Mouse (Mus musculus): ENCODE data around the gene Pitpnm2. TPM values are rescaled to one million over a fixed set of nuclear protein-coding genes. Genes with fewer than 3 reads are reported as not detected.
"Not testable (repeated sequence)": the region's sequence is repeated elsewhere in the genome, so short reads cannot be mapped to it uniquely, and the experiment has no call there.

The Pitpnm2 gene
- total and polyA plus RNA-seq, 3 experiments = 41.6 to 207 (median 65.2) TPM

DNA sequence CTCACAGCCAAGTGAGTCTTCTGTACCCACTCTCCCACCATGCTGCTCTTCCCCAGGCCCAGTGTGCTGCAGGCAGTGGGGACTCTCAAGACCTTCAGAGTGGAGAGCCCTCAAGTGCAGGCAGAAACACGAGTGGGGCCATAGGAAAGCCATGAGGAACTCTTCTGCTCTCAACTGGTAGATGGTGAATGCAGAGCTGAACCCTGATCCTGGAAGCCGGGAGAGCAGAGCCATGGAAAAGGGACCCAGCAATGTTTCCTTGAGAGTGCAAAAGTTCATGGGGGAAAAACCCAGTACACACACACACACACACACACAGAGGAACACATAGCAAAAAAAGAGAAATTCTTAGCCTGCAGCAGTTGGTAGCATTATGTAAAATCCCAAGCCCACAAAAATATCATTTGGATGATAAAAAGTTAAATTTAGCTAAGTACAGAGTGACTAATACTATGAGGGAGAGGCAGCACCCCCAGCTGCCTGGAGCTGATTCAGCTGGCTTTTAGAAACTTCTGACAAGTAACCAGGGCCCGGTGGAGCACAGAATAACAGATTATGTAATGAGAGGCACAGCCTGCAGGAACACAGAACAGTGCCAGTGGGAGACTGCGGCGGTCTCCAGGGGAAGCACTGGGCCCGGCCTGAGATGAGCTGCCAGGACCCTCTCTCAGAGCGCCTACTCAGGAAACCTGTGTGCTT lies 28.4 kb downstream of the Pitpnm2 start:
- DNase-seq = peak; percentile 91

DNA sequence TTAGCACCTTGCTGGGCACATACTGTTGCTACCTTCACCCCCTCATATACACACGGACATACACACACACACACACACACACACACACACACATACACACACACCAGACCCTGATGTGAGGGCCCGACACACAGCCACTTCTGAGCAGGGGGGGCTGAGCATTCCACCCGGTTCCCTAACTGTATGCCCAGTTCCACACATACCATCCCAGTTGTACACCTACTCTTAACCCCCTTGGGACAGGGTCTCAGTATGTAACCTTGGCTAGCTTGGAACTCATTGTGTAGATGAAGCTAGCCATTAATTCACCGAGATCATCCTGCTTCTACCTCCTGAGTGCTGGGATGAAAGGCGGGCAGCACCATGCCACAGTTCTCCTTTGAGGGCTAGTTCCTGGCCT lies 29.0 kb downstream of the Pitpnm2 start:
- DNase-seq = no peak

DNA sequence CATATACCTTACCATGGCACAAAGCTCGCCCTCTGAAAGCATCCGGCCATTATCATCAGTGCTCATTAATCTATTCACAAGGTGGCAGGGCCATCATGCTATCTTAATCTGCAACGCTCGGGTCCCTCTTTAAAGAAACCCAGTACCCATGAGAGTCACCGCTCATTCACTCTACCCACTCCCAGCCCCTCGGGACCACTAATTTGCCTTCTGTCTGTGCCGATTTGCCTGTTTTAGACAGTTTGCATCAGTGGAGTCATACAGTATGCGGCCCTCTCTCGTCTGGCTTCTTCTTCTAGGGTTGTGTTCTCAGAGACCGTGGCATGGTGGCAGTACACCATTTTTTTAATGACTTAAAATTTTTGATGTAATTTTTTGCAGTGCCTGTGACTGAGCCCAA lies 30.1 kb downstream of the Pitpnm2 start:
- DNase-seq = no peak

DNA sequence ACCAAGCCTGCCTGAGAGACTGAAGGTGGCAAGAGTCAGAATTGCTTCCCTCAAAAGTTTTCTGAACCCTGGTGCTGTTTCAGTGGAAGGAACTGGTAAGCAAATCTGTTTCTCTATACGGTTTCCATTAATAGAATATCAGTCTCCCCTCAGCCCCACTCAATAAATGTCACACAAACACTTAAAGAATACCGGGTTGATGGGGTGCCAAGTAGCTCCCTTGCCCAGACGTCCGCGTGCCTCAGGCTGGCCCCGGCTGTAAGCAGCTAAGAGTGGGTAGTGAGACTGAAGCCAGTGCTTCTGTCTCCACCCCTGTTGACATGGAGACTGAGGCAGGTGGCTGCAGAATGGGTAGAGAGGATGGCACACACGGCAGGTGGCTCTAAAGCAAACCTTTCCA lies 30.6 kb downstream of the Pitpnm2 start:
- no peak for DNase-seq

DNA sequence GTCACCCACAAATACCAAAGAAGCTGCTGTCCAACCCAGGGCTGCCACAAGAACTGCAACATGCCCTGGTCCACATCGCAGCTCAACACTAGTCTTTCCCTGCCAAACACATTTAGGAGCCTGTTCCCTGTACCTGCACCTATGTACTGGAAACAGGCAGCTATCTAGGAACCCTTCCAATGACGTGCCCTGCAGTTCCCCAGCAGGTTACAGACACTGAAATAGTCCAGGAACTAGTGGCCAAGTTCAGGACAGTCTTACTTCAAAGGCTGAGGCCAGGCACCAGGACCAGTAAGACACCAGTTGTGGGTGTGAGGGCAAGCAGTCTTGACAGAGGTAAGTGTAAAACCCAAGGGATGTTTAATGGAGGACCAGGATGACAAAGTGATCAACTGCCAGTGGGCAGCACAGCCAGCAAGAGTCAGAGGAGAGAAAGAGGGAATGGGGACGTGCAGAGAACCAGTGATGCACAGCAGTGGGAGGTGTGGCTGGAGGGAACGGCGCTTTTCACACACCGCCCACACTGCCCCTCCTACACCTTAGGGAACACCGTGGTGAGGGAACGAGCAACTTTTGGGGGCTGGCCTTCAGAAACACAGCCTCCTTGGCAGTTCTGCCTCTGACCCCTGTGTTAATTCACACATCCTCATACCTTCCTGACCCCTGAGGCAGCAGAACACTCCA lies 31.9 kb downstream of the Pitpnm2 start:
- no peak for DNase-seq

DNA sequence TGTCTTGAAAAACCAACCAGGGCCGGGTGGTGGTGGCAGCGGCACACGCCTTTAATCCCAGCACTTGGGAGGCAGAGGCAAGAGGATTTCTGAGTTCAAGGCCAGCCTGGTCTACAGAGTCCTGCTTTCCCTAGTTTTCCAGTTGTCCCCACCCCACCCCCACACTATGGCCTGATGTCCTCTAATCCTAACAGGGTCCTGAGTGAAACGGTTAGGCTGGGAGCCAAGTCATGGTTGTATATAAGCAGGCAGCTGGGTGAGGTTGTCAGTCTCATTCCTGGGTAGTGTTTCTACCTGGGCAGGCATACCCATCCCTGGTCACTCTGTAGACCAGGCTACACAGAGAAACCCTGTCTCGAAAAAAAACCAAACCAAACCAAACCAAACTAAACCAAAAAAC lies 32.5 kb downstream of the Pitpnm2 start:
- not testable (repeated sequence) for DNase-seq

DNA sequence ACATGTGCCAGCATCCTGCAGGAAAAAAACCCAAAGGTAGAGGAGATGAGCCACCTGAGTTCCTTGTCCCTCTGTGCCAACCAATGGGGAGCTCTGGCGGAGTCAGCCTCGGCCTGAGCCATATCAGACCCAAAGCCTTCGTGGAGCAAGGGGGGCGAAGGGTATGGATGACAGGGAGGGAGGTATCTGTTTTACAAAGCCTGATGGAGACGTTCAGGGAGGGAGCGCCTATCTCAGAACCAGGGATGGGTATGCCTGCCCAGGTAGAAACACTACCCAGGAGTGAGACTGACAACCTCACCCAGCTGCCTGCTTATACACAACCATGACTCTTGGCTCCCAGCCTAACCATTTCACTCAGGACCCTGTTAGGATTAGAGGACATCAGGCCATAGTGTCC lies 33.2 kb downstream of the Pitpnm2 start:
- DNase-seq = no peak

DNA sequence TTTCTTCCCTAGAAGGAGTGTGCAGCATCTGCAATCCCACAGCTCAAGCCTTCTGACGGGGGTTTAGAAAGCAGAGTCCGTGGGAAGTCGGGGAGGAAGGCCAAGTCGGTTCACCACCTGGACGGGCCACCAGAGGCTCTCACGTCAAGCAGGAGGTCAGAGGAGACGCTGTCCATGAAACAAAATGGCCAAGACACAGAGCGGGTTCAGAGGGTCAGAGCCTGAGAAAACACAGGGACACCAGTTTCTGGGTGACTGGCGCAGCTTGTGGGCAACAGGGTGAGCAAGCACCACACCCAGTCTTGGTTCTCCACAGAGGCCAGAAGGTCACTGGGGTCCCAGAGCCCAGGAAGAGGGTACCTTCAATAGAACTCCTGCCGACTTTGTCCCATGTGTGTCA lies 33.9 kb downstream of the Pitpnm2 start:
- DNase-seq = no peak

DNA sequence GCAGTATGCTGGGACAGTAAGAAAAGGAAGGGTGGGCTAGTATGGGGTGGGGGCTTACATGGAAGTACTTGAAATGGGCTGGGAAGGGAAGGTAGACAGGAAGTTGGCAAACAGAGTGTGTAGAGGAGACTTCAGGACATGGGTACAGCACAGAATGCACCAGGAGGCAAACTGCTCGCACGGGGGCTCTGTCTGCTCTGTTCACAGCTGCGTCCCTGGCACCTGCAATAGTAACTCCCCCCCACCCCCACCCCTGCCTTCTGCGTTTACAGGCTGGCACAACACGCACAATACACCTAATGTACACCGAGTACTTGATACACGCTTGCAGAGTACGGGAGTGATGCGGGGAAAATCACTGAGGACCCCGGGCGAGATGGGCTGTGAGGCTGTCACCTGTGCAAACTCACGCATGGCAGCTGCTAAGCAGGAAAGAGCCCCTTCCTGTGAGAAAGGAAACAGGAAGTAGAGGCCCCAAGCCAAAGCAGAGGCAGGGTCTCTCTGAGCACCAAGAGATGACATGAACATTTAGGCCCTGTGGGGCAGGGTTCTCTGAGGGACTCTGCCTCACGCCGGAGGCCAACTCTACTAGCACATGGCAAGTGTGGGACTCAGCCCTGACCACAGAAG lies 34.9 kb downstream of the Pitpnm2 start:
- DNase-seq = no peak

DNA sequence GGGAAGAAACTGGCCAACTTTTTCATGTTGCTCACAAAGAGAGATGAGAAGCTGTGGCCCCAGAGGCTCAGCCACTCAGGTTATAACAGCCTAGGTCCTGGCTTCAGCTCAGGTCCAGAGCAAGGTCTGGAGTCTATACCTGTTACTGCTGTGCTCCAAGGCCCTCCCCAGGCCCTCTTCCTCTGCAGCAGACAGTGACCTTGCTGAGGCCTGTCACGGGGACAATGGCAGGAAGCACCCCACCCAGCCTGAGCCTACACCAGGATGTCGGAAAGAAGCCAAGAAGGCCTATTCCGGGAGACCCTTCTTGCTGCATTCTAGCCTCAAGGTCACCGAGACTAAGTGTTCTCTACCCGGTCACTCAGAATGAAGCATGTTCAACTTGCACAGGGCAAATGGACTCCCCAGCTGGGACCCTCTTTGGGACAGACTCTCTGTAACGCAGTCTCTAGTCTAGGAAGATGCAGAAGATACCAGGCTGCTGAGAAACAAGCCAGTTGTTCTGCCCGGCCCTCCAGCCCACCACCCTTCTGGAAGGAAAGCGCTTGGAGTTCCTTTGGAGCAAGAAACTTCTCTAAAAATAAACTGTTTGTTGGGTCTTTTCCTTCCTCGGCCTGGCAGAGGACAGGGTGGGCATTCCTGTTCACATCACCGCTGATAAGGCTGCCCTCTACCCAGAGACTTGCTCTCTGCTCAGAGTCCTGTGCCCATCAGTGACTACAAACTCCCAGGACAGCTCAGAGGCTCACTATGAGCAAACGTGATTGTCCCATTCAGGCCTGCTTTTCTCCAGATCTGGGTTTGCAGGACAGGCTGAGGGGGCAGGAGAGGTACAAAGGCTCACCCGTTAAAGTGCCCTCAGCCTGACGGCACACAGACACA lies 35.7 kb downstream of the Pitpnm2 start:
- peak; percentile 80 for DNase-seq

DNA sequence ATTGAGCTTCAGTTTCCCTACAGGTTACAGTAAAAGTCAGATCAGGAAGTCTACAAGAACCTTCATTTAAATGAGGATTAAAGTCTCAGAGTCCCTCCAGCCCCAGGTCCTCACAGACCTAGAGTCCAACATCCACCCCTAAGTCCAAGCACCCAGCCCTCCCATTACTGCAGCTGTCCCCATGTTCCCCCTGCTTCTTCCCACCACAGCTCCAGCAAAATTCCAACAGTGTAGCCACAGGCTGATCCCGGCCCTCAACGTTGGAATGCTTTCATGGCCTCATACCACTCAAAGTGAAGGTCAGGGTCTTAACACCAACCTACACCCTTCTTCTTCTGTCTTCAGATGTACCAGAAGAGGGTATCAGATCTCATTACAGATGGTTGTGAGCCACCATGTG lies 37.9 kb downstream of the Pitpnm2 start:
- no peak for DNase-seq

DNA sequence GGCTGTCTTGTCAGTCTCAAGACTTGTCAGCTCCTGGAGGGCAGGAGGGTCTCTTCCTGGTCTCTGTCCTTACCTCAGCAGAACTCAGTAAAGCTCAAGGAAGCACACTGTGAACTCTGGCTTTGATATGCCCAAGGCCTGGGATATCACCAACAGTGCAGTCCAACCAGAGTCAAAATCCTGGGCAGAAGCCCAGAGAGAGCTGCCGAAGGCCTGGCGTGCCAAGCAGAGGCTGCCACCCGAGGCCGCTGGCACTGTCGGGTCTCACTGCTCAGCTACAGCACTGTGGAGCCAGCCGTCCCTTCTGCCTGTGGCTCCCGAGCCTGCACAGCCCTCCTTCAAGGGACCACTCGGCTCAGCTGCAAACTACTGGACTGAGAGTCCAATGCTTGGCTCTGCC lies 38.3 kb downstream of the Pitpnm2 start:
- peak; percentile 89 for DNase-seq

DNA sequence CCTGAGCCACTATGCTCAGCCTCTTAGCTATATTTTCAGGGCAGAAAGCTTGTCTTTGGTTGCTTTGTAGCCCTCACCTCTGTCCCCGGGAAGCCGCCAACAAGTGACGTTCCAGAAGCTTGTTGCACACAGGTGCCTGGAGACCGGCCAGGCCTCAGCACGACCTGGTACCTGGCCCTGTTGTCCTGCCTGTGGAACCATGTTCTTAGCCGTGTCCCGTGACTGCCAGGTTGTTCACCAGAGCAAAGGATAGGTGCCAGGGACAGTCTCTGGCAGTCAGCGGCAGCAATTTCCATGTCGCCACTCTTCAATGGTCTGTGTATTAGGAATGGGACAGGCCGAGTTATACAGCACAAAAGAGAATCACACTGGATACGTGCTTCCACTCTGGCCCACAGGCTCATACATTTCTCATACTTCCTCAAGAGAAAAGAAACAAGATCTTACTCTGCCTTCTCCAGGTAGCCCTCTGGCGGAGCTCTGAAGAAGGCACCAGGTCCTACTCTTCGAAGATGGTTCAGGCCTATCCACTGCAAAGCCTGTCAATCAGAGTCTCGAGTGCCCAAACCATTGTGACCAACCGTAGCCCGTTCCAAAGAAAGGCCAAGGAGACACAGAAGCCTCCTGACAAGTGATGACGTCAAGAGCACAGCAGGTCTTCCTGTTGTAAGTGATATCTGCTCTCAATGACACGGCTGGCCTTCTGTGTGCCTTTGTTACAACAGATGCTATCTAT lies 39.1 kb downstream of the Pitpnm2 start:
- peak; percentile 51 for DNase-seq

DNA sequence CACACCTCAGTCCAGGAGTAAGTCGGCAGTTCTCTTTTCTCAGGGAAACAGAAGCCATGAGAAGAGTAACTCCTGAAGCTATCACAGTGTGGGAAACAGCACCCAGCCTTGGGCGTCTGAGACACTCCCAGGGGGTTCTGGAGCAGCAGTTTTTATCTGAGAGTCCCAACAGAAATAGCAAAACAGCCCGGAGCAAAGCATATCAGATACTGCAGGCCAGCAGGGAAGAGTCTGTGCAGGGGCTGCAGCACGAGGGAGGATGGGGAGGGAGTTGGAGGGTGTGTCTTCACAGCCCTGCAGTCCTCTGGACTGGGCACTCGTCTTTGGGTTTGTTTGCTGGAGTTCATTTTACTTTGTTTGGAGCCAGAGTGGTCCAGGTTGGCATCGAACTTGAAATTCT lies 39.7 kb downstream of the Pitpnm2 start:
- no peak for DNase-seq

DNA sequence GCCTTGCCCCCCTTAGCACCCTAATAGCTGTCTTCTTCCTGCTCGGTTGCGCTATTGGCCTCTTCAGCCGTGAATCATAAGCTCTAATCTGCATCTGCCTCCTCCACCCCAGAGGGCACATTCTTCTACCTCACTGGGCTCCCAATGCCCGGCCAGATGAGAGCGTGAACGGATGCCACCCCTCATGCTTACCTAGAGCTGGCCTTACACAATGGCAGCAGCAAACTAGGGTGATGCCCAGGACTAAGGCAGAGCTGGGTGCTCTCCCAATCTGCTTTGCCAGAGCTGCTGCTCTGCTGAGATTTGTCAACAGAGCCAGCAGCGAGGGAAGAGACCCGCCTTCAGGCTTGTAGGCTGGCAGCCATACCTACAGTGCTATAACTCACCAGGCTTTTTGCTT lies 41.5 kb downstream of the Pitpnm2 start:
- no peak for DNase-seq

DNA sequence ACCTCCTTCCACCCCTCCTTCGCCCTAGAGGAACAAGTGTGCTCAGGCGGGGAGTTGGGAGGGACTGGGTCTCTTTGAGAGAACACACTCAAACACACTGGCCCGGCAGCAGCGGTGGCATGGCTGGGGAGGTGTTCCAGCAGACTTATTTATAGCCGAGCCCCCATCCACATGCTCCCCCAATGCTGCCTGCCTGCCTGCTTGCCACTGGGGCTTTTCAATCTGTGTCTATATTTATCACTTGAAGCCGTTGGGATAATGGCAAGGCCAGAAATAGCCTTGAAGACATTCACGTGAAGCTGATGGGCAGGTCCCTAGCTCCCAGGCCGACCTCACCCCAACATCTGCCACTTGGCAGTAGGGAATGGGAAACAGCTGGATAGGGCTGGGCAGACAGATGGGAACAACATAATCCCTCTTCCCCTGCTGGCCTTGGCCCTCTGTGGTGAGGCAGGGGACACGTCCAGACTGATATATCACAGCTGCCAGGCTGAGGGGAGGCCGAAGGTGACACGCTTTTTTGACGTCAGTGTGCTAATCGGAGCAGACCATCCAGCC lies 43.0 kb downstream of the Pitpnm2 start:
- DNase-seq = peak; percentile 51

DNA sequence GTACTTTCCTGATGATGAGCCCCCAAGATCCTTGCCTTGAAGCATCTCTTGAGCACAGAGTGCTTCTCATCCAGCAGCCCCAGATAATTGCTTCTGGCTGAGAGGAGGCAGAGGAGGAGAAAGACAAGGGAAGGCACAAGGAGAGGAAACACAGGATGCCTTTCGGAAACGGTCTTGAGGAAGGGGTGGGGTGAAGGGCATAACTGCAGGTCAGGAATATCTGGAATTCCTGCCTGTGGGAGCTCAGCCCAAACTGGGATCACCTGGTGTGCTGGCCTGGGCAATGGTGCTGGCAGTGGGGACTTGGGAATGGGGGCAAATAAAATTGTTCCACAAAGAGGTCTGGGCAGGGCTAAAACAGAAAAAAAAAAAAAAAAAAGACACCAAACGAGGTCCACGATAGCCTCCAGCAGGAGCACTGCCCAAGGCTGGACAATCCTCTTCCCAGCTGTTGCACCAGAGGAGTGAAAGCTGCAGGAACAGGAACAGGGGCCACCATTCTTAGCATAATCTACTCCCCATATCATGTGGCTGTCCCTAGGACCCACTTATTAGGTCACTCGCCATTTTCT lies 43.7 kb downstream of the Pitpnm2 start:
- no peak for DNase-seq

DNA sequence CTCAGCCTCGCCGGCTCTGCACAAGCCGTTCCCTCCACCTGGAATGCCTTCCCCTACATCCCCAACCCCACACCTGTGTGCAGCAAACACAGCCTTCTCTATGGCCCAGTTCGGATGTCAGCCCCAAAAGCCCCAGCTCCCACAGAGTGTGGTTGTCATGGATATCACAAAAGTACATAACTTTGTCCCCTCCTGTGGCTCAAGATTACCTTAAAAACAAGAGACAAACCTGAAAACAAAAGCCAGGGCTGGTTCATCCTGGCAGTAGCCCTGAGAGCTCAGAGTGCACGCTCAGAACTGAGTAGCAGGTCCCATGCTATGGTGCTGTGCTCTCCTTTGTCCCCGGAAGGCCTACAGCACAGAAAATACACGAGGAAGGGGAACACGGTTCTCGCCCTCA lies 44.3 kb downstream of the Pitpnm2 start:
- no peak for DNase-seq

DNA sequence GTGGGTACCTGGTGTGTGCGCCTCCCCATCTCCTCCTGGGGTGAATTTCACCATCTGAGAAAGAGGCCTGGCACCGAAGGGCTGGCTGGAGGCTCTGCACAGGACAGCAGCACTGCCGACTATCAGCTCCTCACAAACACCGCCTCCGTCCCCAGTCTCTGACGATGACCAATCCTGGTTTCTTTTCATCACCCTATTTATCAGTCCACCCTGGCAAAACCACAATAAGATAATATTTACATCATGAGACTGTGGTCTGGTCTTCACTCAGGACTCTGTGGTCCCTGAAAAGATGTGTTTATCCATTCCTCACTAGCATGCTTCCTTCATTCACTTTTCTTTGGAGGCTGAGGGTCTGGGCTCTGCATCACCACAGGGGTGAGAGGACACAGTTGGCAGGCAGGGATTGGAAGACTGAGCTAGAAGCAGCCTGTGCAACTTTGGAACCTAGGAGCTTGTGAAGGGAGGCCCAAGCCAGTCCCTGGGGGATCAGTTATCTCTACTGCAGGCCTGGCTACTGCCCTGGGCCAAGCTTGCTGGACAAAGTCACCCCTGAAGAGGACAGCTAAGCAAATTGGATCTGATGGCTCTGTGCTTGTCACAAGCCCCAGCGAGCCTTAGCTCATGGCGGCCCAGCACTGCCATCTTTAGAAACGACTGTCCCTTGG lies 45.3 kb downstream of the Pitpnm2 start:
- no peak for DNase-seq

DNA sequence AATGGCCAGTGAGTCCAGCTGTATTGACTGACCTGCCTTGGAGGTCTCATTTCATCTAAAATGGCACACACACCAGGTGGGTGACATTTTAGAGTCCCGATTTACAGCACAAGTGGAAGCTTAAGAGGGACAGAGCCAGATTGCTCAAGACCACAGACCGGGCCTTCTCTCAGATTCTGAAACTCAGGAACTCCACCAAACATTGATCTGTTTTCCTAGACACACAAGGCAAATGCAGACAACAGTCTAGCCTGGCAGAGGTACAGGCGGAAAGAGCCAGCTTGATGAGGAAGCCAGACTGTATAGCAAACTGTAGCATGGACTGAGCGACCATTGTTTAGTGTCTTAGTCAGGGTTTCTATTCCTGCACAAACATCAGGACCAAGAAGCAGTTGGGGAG lies 46.3 kb downstream of the Pitpnm2 start:
- DNase-seq = no peak

DNA sequence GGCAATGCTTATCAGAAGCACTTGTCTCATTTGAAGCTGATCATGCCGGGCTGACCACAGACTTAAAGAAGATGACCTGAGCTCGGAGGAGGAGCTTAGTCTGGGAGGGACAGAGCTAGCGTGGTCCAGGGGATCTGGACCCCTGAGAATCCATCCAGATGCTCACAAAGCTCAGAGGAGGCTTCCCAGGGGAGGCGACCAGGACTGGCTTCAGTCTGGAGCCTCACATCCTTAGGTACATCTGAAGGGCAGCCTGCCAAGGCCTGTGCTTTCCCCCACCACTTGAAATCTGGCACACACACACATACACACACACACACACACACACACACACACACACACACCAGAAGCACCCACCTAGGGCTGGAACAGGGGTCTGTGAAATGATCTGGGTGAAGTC lies 47.5 kb downstream of the Pitpnm2 start:
- DNase-seq = no peak

Data from adrenal gland, adult 2 months (tissue).